Mouse (Mus musculus) C2C12 (cell line): ENCODE data around the gene Ltbp3. TPM values are rescaled to one million over a fixed set of nuclear protein-coding genes. Genes with fewer than 3 reads are reported as not detected.

Experiments used
- H3K27me3 ChIP-seq: one replicate; pipeline ENCODE4 v1.6.1; 2011; ENCODE audit not compliant: control insufficient read depth, insufficient read depth, insufficient read length
- H3K36me3 ChIP-seq: one replicate; pipeline ENCODE4 v1.6.1; 2011; ENCODE audit not compliant: control insufficient read depth, insufficient read depth
- H3K4me3 ChIP-seq: one replicate; pipeline ENCODE4 v1.5.1; 2011; ENCODE audit warnings: mild to moderate bottlenecking, control low read depth; ENCODE audit not compliant: poor library complexity, insufficient read depth, severe bottlenecking
- H3K79me2 ChIP-seq: one replicate; pipeline ENCODE4 v1.6.1; 2011; ENCODE audit not compliant: control insufficient read depth, insufficient read depth
- H3K79me3 ChIP-seq: one replicate; pipeline ENCODE4 v1.6.1; 2011; ENCODE audit warnings: low read depth, control low read depth
- H3ac ChIP-seq: one replicate; pipeline ENCODE3; 2011; ENCODE audit warnings: low read depth; ENCODE audit not compliant: control insufficient read depth, insufficient read length
- CEBPB ChIP-seq: IDR thresholded peaks from one replicate; pipeline ENCODE4 v1.6.1; 2011; ENCODE audit warnings: low read depth, mild to moderate bottlenecking, control low read depth, moderate library complexity
- CTCF ChIP-seq: IDR thresholded peaks from one replicate; pipeline ENCODE4 v1.5.1; 2011; ENCODE audit not compliant: control insufficient read depth, insufficient read depth, insufficient read length
- FOSL1 ChIP-seq: IDR thresholded peaks from one replicate; pipeline ENCODE4 v1.8.0; 2011; ENCODE audit warnings: mild to moderate bottlenecking, low read length; ENCODE audit not compliant: poor library complexity, insufficient read depth, severe bottlenecking
- MAX ChIP-seq: IDR thresholded peaks from one replicate; pipeline ENCODE4 v1.6.1; 2011; ENCODE audit warnings: mild to moderate bottlenecking, control low read depth
- MYOD1 ChIP-seq: IDR thresholded peaks from one replicate; pipeline ENCODE4 v1.6.1; 2011; ENCODE audit warnings: low read depth; ENCODE audit not compliant: control insufficient read depth, insufficient read length
- MYOG ChIP-seq: IDR thresholded peaks from one replicate; pipeline ENCODE4 v1.6.1; 2011; ENCODE audit not compliant: control insufficient read depth, insufficient read length; ENCODE audit errors: extremely low read depth
- USF1 ChIP-seq: IDR thresholded peaks from one replicate; pipeline ENCODE4 v1.6.1; 2011; ENCODE audit warnings: low read depth, mild to moderate bottlenecking, control low read depth, moderate library complexity
- polyA plus RNA-seq: library from polyadenylated mRNA; unstranded; fragments of >200 nt; fragmentation: generic; extraction: Trizol; gene quantifications from one replicate; pipeline ENCODE4 v1.2.1, GENCODE M21; 2012; ENCODE audit warnings: missing spikeins

Ltbp3 gene
- polyA plus RNA-seq, 1 experiment = 128 TPM

DNA sequence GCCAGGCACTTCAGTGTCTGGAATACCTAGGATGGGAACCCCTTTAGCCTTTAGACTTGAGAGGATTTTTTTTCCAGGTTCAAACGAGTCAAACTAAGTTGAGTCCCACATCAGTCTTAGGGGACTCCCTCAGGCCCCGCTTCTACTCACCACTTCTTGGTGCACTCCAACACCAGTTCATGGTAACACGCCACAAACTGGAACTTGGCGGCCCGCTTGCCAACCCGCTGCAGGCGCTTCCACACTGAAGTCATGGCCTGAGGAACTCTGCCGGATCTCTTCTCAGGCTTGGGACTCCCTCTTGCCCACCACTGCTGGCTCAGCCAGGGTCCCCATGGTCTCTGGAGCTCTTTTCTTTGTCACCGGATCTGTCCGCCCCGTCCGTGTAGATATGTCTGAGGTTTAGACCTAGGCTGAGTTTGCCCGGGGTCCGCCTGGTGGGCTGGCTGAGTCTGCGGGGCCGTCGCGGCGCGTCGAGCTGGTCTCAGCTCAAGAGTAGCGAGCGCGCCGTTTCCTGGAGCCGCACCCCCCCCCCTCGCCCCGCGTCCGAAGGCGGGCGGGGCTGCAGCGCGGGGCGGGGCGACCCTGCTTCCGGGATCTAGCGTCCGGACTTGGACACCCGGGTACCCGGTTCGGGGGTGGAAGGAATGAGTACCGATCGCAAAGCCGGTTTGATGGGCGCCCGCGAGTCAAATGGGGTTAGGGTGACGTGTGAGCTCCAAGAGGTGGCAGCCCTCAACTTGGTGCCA is 14.8 kb upstream of the Ltbp3 start, which contains the start of gene Ehbp1l1:
Gene Ehbp1l1 (minus strand): TSS at position 551 of the 749 bp plus-strand sequence.
- Histone ChIP-seq H3K79me3 (peaks cover 48% of the 10 kb centered on the region), H3K79me2 (peaks cover 84% of the 10 kb centered on the region), H3K4me3 (peak within 1 kb of the TSS; percentile 85), H3K27me3 (no peaks in the 10 kb centered on the region), H3K36me3 (peaks cover 36% of the 10 kb centered on the region), H3ac (peak within 1 kb of the TSS; percentile 76)
- TF ChIP-seq CTCF = no peak
- TF ChIP-seq MYOD1 = no peak
- TF ChIP-seq MAX = no peak
- no peak for TF ChIP-seq USF1
- TF ChIP-seq MYOG = no peak
- TF ChIP-seq FOSL1 = no peak
- no peak for TF ChIP-seq CEBPB

- Histone ChIP-seq H3K79me3 (peaks cover 51% of the 10 kb centered on the region), H3K79me2 (peaks cover 88% of the 10 kb centered on the region), H3K27me3 (no peaks in the 10 kb centered on the region), H3K36me3 (peaks cover 26% of the 10 kb centered on the region), H3ac (peak overlapping the region; percentile 35), H3K4me3 (peak overlapping the region; percentile 85)
- TF ChIP-seq CTCF (no peak), MYOG (no peak), MAX (no peak), CEBPB (no peak), USF1 (no peak), FOSL1 (no peak), MYOD1 (no peak)
Measured at GRCm38 (mm10) chr19:5726961-5727578, 13.6 kb upstream of the Ltbp3 start.

- TF ChIP-seq CEBPB = no peak
- TF ChIP-seq CTCF = peak; percentile 71
- no peak for TF ChIP-seq MAX
- Histone ChIP-seq H3K27me3 (no peaks in the 10 kb centered on the region), H3K4me3 (peak overlapping the region; percentile 85), H3K79me2 (peaks cover 82% of the 10 kb centered on the region), H3K79me3 (peaks cover 48% of the 10 kb centered on the region), H3ac (peak overlapping the region; percentile 35), H3K36me3 (peaks cover 20% of the 10 kb centered on the region)
Measured at GRCm38 (mm10) chr19:5727701-5728100, 13.0 kb upstream of the Ltbp3 start.

DNA sequence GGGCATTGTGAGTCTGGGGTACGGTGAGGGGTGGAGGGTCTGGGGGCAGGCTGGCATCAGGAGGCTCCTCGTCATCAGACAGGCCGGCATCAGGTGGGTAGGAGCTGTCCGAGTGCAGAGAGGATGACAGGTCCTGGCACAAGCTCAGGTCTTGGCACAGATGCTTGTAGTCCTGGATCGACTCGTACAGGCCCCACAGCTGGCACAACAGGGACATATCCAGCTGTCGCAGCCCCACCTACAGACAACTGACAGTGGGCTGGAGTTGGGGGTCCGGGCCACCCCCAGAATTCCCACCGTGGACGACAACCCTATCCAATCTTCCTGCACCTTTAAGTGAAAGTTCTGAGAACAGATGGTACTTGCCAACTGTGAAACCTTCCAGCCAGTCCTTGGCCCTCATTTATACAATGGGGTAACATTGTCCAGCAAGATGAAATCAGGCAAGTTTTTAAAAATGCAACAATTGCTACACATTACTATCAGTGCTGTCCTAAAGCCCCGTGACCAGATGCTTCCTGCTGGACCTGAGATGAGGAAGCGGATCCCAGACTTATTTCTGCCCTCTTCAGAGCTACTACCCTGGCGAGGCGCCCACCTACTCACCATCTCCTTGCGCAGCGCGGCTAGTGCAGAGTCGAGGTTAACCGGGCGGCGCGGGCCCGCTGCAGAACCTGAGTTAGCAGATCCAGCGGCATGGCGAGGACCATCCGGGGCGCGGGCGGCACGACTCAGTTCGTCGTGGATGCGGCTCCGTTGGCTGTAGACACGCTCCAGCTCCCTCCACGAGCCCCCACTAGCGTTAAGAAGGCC is 11.9 kb upstream of the Ltbp3 start:
- H3K79me3 ChIP-seq = peaks cover 37% of the 10 kb centered on the region
- H3K4me3 ChIP-seq = peak overlapping the region; percentile 85
- H3K27me3 ChIP-seq = no peaks in the 10 kb centered on the region
- H3K79me2 ChIP-seq = peaks cover 70% of the 10 kb centered on the region
- no peak for TF ChIP-seq CEBPB
- TF ChIP-seq MYOG = no peak
- no peak for TF ChIP-seq CTCF
- no peak for TF ChIP-seq MAX
- no peak for TF ChIP-seq USF1
- no peak for TF ChIP-seq MYOD1
- TF ChIP-seq FOSL1 = no peak
- H3K36me3 ChIP-seq = peaks cover 10% of the 10 kb centered on the region
- H3ac ChIP-seq = peak overlapping the region; percentile 99

- Histone ChIP-seq H3K36me3 (peaks cover 10% of the 10 kb centered on the region), H3ac (peak within 1 kb of the TSS; percentile 99), H3K79me3 (peaks cover 33% of the 10 kb centered on the region), H3K4me3 (peak within 1 kb of the TSS; percentile 85), H3K27me3 (no peaks in the 10 kb centered on the region), H3K79me2 (peaks cover 65% of the 10 kb centered on the region)
- TF ChIP-seq MYOG (no peak), CEBPB (no peak), USF1 (no peak), MAX (no peak), FOSL1 (no peak), MYOD1 (no peak), CTCF (no peak)
Measured at GRCm38 (mm10) chr19:5729444-5729815, 11.3 kb upstream of the Ltbp3 start, which contains the start of gene Fam89b. Fam89b (minus strand) TSS chr19:5729653.
